Mouse (Mus musculus) midbrain, embryonic 14.5 days (tissue): ENCODE data around the gene Sart3. TPM values are rescaled to one million over a fixed set of nuclear protein-coding genes. Genes with fewer than 3 reads are reported as not detected.

Experiments used
- ATAC-seq: fragments of 200-750 bp; cut with Nextera tagmentation; 2 replicates; pipeline ENCODE4 v1.8.0; 2017; ENCODE audit warnings: moderate number of reproducible peaks, moderate library complexity; ENCODE audit not compliant: low FRiP score, low TSS enrichment
- DNase-seq: peaks from one replicate; pipeline ENCODE4 v3.0.0-alpha.2; 2015
- H3K27ac ChIP-seq: fragments of 300-500 bp; sonication (generic); replicated peaks from 2 replicates; pipeline ENCODE4 v1.5.1; 2014; ENCODE audit warnings: mild to moderate bottlenecking, low read depth, low read length, moderate library complexity
- H3K27me3 ChIP-seq: fragments of 300-500 bp; sonication (generic); 2 replicates; pipeline ENCODE4 v1.6.1; 2014; ENCODE audit warnings: low read length, control low read depth, mixed read lengths; ENCODE audit not compliant: control insufficient read depth, insufficient read depth
- H3K36me3 ChIP-seq: fragments of 300-500 bp; sonication (generic); 2 replicates; pipeline ENCODE4 v1.6.1; 2014; ENCODE audit warnings: low read length, control low read depth; ENCODE audit not compliant: control insufficient read depth, insufficient read depth
- H3K4me1 ChIP-seq: fragments of 300-500 bp; sonication (generic); 2 replicates; pipeline ENCODE4 v1.6.1; 2014; ENCODE audit warnings: mild to moderate bottlenecking, antibody characterized with exemption, low read length, control low read depth; ENCODE audit not compliant: control insufficient read depth, insufficient read depth
- H3K4me2 ChIP-seq: fragments of 300-500 bp; sonication (generic); 2 replicates; pipeline ENCODE4 v1.6.1; 2014; ENCODE audit warnings: mild to moderate bottlenecking, low read length, moderate library complexity
- H3K4me3 ChIP-seq: fragments of 300-500 bp; sonication (generic); replicated peaks from 2 replicates; pipeline ENCODE4 v1.5.1; 2014; ENCODE audit warnings: low read depth, low read length
- H3K9ac ChIP-seq: fragments of 300-500 bp; sonication (generic); replicated peaks from 2 replicates; pipeline ENCODE4 v1.6.1; 2014; ENCODE audit warnings: mild to moderate bottlenecking, low read length, moderate library complexity
- H3K9me3 ChIP-seq: fragments of 300-500 bp; sonication (generic); 2 replicates; pipeline ENCODE4 v1.6.1; 2016; ENCODE audit warnings: low read length, control low read depth, mixed read lengths; ENCODE audit not compliant: control insufficient read depth
- WGBS: fragments of 180-500 bp; shearing (Covaris S2); extraction: QIAGEN DNeasy Blood & Tissue Kit; methylation state at CpG from one replicate; pipeline ENCODE4 v1.1.7; 2014; 5-methylcytosine and 5-hydroxymethylcytosine counted together
- polyA plus RNA-seq: library from polyadenylated mRNA; unstranded; fragments of >200 nt; fragmentation: Nextera tagmentation; extraction: Ambion mirVana; gene quantifications from 2 replicates; pipeline ENCODE4 v1.2.1, GENCODE M21; 2014

Sart3 gene
- polyA plus RNA-seq, 1 experiment from 2014 or later: 40.1 TPM

GRCm38 (mm10) chr5:113797149-113797882 lies 25.0 kb upstream of the Sart3 start:
- H3K36me3 ChIP-seq: no peaks in the 10 kb centered on the region
- H3K4me3 ChIP-seq: no peak overlapping the region
- H3K27me3 ChIP-seq: no peaks in the 10 kb centered on the region
- H3K4me1 ChIP-seq: 0 out of 2 replicates have a peak, but pooled peaks cover 10% of the 10 kb centered on the region
- DNase-seq: no peak
- no peak overlapping the region for H3K9ac ChIP-seq
- H3K9me3 ChIP-seq: no peaks in the 10 kb centered on the region
- WGBS: 12% methylated on average over 19 of the region's 19 CpGs
- no peak overlapping the region for H3K4me2 ChIP-seq
- ATAC-seq: no peak
- no peak overlapping the region for H3K27ac ChIP-seq

GRCm38 (mm10) chr5:113796401-113797148 lies 24.3 kb upstream of the Sart3 start:
- Histone ChIP-seq H3K9me3 (no peaks in the 10 kb centered on the region), H3K4me3 (no peak overlapping the region), H3K27me3 (no peaks in the 10 kb centered on the region), H3K27ac (no peak overlapping the region), H3K36me3 (no peaks in the 10 kb centered on the region), H3K9ac (no peak overlapping the region), H3K4me1 (0 out of 2 replicates have a peak, but pooled peaks cover 10% of the 10 kb centered on the region), H3K4me2 (no peak overlapping the region)
- DNase-seq: no peak
- WGBS: 8% methylated on average over 13 of the region's 13 CpGs
- ATAC-seq: no peak

- WGBS: 84% methylated on average over 16 of the region's 16 CpGs
- Histone ChIP-seq H3K36me3 (no peaks in the 10 kb centered on the region), H3K4me3 (no peak overlapping the region), H3K4me1 (no peaks in the 10 kb centered on the region), H3K4me2 (no peak overlapping the region), H3K9me3 (no peaks in the 10 kb centered on the region), H3K9ac (no peak overlapping the region), H3K27me3 (no peaks in the 10 kb centered on the region), H3K27ac (no peak overlapping the region)
- ATAC-seq: no peak
- no peak for DNase-seq
Observed at GRCm38 (mm10) chr5:113791197-113792095, 19.1 kb upstream of the Sart3 start.

- Histone ChIP-seq H3K4me2 (no peak overlapping the region), H3K9me3 (no peaks in the 10 kb centered on the region), H3K36me3 (no peaks in the 10 kb centered on the region), H3K4me3 (no peak overlapping the region), H3K27me3 (no peaks in the 10 kb centered on the region), H3K27ac (no peak overlapping the region), H3K9ac (no peak overlapping the region), H3K4me1 (no peaks in the 10 kb centered on the region)
- ATAC-seq (no peak), DNase-seq (no peak)
- WGBS: 81% methylated on average over 11 of the region's 11 CpGs
Observed at GRCm38 (mm10) chr5:113790453-113791196, 18.3 kb upstream of the Sart3 start.

GRCm38 (mm10) chr5:113789075-113789788 lies 16.9 kb upstream of the Sart3 start:
- Histone ChIP-seq H3K9me3 (no peaks in the 10 kb centered on the region), H3K36me3 (no peaks in the 10 kb centered on the region), H3K9ac (no peak overlapping the region), H3K4me3 (no peak overlapping the region), H3K4me1 (no peaks in the 10 kb centered on the region), H3K27me3 (no peaks in the 10 kb centered on the region), H3K27ac (no peak overlapping the region), H3K4me2 (no peak overlapping the region)
- no peak for DNase-seq
- no peak for ATAC-seq
- WGBS: 59% methylated on average over 7 of the region's 7 CpGs

GRCm38 (mm10) chr5:113788645-113789044 lies 16.3 kb upstream of the Sart3 start:
- Histone ChIP-seq H3K27me3 (no peaks in the 10 kb centered on the region), H3K4me2 (no peak overlapping the region), H3K9ac (no peak overlapping the region), H3K36me3 (no peaks in the 10 kb centered on the region), H3K4me3 (no peak overlapping the region), H3K27ac (no peak overlapping the region), H3K4me1 (no peaks in the 10 kb centered on the region), H3K9me3 (no peaks in the 10 kb centered on the region)
- DNase-seq (no peak), ATAC-seq (no peak)
- WGBS: 52% methylated on average over 6 of the region's 6 CpGs

- Histone ChIP-seq H3K36me3 (no peaks in the 10 kb centered on the region), H3K9ac (no peak overlapping the region), H3K4me3 (no peak overlapping the region), H3K9me3 (no peaks in the 10 kb centered on the region), H3K4me2 (no peak overlapping the region), H3K4me1 (no peaks in the 10 kb centered on the region), H3K27ac (no peak overlapping the region), H3K27me3 (peaks cover 3% of the 10 kb centered on the region; the same call in 1 of the 2 replicates)
- ATAC-seq (no peak), DNase-seq (no peak)
- WGBS: 79% methylated on average over 5 of the region's 5 CpGs
Observed at GRCm38 (mm10) chr5:113786985-113787384, 14.7 kb upstream of the Sart3 start.
